Mouse (Mus musculus): ENCODE measurements around the gene Gcc2.
"Not testable (repeated sequence)": the region's sequence is repeated elsewhere in the genome, so short reads cannot be mapped to it uniquely, and the experiment has no call there.

Gcc2 gene

GRCm38 (mm10) chr10:58323028-58323991, 68.0 kb downstream of the Gcc2 start, which contains the start of gene Lims1:
Lims1 (plus strand) TSS chr10:58323466.
- DNase-seq (ENCODE audit: low spot score) = peak; percentile 98

GRCm38 (mm10) chr10:58326271-58326670, 71.0 kb downstream of the Gcc2 start:
- DNase-seq (ENCODE audit: low spot score) = no peak

GRCm38 (mm10) chr10:58327836-58328235, 72.5 kb downstream of the Gcc2 start:
- not testable (repeated sequence) for DNase-seq (ENCODE audit: low spot score)

GRCm38 (mm10) chr10:58328517-58329108, 73.3 kb downstream of the Gcc2 start:
- no peak for DNase-seq (ENCODE audit: low spot score)

- no peak for DNase-seq (ENCODE audit: low spot score)
Observed at GRCm38 (mm10) chr10:58330635-58331034, 75.3 kb downstream of the Gcc2 start.

- DNase-seq (ENCODE audit: low spot score) = no peak
Observed at GRCm38 (mm10) chr10:58331741-58332140, 76.4 kb downstream of the Gcc2 start.

- DNase-seq (ENCODE audit: low spot score) = no peak
Observed at GRCm38 (mm10) chr10:58333414-58333813, 78.1 kb downstream of the Gcc2 start.

- no peak for DNase-seq (ENCODE audit: low spot score)
Observed at GRCm38 (mm10) chr10:58336156-58336555, 80.9 kb downstream of the Gcc2 start.

- not testable (repeated sequence) for DNase-seq (ENCODE audit: low spot score)
Observed at GRCm38 (mm10) chr10:58337091-58337490, 81.8 kb downstream of the Gcc2 start.

GRCm38 (mm10) chr10:58338590-58338989, 83.3 kb downstream of the Gcc2 start:
- no peak for DNase-seq (ENCODE audit: low spot score)

GRCm38 (mm10) chr10:58341685-58342084, 86.4 kb downstream of the Gcc2 start:
- DNase-seq (ENCODE audit: low spot score) = no peak

- no peak for DNase-seq (ENCODE audit: low spot score)
Observed at GRCm38 (mm10) chr10:58342199-58342598, 86.9 kb downstream of the Gcc2 start.

GRCm38 (mm10) chr10:58343552-58343951, 88.3 kb downstream of the Gcc2 start:
- DNase-seq (ENCODE audit: low spot score) = no peak

GRCm38 (mm10) chr10:58350600-58350999, 95.3 kb downstream of the Gcc2 start:
- DNase-seq (ENCODE audit: low spot score) = no peak

GRCm38 (mm10) chr10:58351670-58352069, 96.4 kb downstream of the Gcc2 start:
- no peak for DNase-seq (ENCODE audit: low spot score)

GRCm38 (mm10) chr10:58352364-58352763, 97.1 kb downstream of the Gcc2 start:
- DNase-seq (ENCODE audit: low spot score) = no peak

GRCm38 (mm10) chr10:58354561-58354960, 99.3 kb downstream of the Gcc2 start:
- no peak for DNase-seq (ENCODE audit: low spot score)

All from layer of hippocampus, adult 11-12 months (tissue).